Mouse (Mus musculus) frontal cortex, postnatal 36 days (tissue): ENCODE results near the gene Tmem179.
A peak's percentile ranks its signal among the peaks of the same experiment; 100 is the strongest.

ENCODE experiments used
- DNase-seq, 2 experiments: peaks; one replicate each; pipeline ENCODE4 v3.0.0; 2022; ENCODE audit warnings: low spot score in 2 of 2

Gene Tmem179

DNA sequence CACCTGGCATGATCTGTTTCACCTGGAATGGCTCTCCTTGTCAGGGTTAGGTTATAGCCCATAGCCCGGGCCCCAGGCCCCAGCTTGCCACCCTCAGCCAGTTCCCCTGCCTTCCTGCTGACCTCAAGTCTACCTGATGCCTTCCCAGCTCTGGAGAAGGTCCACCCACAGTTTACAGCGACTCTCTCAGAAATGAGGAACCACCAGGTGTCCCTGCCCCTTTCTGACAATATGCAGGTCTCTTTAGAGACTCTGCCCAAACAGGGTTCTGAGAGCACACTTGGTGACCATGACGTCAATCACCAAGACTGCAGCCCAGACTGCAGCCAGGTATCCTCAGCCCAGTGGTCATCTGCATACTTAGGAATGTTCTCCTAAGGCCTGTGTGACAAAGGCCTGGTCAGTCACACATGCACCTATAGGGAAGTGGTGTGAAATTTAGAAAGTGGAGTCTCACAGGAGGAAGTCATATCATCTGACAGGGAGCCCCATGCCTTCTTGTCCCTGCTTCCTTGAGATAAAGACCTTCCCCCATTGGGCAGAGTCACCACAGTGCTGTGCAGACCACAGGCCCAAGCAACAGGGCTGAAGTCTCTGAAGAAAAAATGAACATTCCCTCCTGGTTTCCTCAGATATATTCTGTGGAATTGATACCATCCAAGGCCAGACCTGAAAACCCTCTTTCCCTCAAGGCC lies 52.6 kb downstream of the Tmem179 start:
- no peak for DNase-seq

DNA sequence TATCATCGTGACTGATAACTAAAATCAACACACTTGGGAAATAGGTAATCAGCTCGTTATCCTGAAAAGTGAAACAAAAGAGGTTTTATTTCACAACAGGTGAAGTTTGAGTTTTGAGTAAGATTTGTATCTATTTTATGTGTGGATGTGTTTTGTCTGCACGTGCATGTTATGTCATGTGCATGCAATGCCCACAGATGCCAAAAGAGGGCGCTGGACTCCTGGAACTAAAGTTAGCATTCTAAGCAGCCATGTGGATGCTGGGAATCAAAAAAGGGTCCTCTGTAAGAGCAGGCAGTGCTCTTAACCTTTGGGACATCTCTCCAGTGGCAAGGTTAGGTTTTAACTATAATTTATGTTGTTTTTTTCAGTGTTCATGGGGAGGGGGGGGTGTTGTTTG lies 53.3 kb downstream of the Tmem179 start:
- no peak for DNase-seq

DNA sequence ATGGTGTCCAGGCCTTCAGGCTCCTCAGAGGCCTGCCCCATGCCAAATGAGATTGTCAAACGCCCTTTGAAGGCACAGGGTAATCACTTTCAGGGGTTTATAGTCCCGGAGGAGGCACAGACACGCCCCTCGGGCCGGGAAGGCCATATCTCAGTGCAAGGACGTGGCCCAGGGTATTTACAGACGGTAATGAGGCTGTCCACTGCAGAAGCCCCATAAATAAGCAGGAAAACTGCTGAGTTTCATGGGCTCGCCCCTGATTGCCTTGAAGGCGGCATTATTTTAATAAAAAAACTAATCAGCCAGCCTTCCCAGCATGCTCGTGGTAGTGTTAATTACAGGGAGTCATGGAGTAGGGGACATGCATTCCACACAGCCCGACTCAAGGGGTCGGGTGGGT lies 54.1 kb downstream of the Tmem179 start:
- DNase-seq, result no peak

DNA sequence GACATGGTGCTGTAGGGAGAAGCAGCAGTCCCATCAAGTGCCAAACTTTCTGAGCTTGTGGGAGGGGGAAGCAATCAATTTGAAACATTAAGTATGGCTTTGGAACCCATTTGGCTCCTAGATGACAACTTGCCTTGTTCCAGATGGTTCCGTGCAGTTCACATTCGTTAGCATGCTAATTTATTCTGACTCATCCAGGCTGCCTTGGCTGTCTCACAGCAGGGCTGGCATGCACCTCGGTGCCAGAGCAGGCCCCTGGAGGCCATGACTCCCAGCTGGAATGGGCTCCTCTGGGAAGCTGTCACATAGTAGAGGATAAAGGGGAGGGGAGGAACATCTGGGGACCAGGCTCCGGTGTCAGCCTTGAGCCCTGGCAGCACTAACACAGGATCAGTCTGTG lies 58.7 kb downstream of the Tmem179 start:
- peak; percentile 76 to 89 for DNase-seq

GRCm38 (mm10) chr12:112456144-112456713 lies 60.3 kb downstream of the Tmem179 start:
- no peak for DNase-seq

DNA sequence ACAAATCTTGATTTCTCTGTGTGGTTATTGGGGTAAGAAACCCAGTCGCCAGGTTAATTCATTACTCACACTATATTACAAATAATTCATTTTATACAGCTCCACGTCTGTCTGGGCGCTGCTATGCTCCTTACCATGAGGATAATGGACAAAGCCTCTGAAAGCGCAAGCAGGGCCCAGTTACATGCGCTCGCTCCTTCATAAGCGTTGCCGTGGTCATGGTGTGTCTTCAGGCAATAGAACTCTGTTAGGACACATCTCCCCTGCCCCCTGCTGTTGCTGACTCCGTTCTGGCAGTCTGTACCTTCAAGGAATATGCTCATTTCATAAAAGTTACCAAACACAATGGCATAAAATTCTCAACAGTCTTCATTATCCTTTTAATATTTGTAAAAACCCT lies 64.7 kb downstream of the Tmem179 start:
- no peak for DNase-seq

- DNase-seq, result no peak
Observed at GRCm38 (mm10) chr12:112451381-112451780, 65.2 kb downstream of the Tmem179 start.

DNA sequence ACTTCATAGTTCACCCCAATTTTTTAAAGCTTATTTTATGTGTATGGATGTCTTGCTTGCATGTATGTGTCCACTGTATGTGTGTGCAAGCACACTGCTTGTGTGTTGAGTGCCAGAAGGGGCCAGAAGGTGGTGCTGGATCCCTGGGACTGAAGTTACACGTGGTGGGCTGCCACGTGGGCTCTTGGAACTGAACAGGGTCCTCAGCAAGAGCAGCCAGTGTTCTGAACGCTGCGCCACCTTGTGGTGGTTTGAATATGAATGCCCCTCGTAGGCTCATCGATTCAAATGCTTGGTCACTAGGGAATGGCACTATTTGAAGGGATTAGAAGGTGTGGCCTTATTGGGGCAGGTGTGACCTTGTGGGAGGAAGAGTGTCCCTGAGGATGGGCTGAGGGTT lies 65.7 kb downstream of the Tmem179 start:
- peak in 1 of 2 experiments; percentile 40 for DNase-seq
